Mouse (Mus musculus): ENCODE results near the gene Gm7138. TPM values are rescaled to one million over a fixed set of nuclear protein-coding genes. Genes with fewer than 3 reads are reported as not detected.
"Not testable (repeated sequence)": the region's sequence is repeated elsewhere in the genome, so short reads cannot be mapped to it uniquely, and the experiment has no call there.

The Gm7138 gene
- polyA plus RNA-seq (2015; fragmentation: Nextera tagmentation; extraction: Ambion mirVana): not detected in 2 replicates

DNA sequence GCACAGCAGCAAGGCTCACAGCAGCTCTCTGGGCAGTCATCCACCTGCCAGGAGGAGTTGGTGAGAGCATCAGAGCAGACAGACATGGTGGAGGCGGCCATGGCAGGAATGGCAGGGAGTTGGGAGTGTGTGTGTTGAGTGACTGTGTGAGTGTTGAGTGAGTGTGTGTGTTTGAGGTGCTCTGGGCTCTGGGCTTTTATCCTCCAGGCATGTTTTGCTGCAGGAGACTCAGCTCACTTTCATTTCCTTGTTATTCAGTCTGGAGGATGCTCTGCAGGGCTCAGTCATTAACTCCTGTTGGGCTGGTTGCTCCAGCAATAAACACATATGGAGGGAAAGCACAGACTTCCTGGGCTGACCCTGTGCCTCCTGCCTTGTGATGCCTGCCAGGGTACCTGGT, at the start of gene Gm7138:
TSS of gene Gm7138 (minus strand) at position 101 of the 400 bp plus-strand sequence.
- not testable (repeated sequence) for H3K27ac ChIP-seq; H3K36me3 ChIP-seq; H3K9ac ChIP-seq; H3K27me3 ChIP-seq; H3K4me3 ChIP-seq (replicated peaks); ATAC-seq (replicated peaks; ENCODE audit: low FRiP score); H3K9me3 ChIP-seq (replicated peaks); H3K4me1 ChIP-seq; H3K4me2 ChIP-seq
- WGBS: 80% methylated on average over 1 of the region's 1 CpGs

DNA sequence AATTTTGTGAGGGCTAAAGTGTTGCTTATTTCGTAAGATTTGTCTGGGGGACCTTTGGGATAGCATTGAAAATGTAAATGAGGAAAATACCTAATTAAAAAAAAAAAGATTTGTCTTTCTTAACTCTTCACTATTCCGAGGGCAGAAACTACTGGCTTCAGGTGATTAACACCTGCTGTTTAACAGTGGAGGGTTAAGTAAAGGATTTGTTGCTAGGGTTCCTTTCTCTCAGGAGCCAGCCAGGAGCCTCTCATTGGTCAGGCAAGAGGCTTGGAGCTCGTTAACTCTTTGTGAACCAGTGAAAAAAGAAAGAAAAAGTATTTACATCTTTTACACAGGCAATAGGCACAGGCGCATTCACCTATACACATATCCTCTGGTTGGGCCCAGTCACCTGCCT, 42.5 kb upstream of the Gm7138 start:
- Histone ChIP-seq H3K9me3 (replicated peaks) (no peaks in the 10 kb centered on the region), H3K9ac (no peak overlapping the region), H3K27ac (no peak overlapping the region), H3K36me3 (no peaks in the 10 kb centered on the region), H3K4me1 (no peaks in the 10 kb centered on the region), H3K4me3 (replicated peaks) (no peak overlapping the region), H3K27me3 (no peaks in the 10 kb centered on the region), H3K4me2 (no peak overlapping the region)
- 51% methylated on average over 4 of the region's 4 CpGs for WGBS
- ATAC-seq (replicated peaks; ENCODE audit: low FRiP score): no peak

DNA sequence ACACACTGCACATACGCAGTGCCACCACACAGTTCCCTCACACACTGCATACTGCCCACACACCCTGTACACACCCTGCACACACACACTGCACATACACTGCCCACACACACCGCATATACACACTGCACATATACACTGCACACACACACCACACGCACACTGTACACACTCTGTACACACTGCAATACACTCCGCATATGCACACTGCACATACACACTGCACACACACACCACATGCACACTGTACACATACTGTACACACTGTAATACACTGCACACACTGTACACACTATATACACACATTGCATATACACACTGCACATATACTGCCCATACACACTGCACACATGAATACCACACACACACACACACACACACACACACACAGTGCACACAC, 41.8 kb upstream of the Gm7138 start:
- H3K4me3 ChIP-seq (replicated peaks): no peak overlapping the region
- H3K4me2 ChIP-seq: no peak overlapping the region
- H3K27ac ChIP-seq: no peak overlapping the region
- H3K9ac ChIP-seq: no peak overlapping the region
- ATAC-seq (replicated peaks; ENCODE audit: low FRiP score): no peak
- no peaks in the 10 kb centered on the region for H3K9me3 ChIP-seq (replicated peaks)
- H3K27me3 ChIP-seq: no peaks in the 10 kb centered on the region
- WGBS: 96% methylated on average over 4 of the region's 4 CpGs
- no peaks in the 10 kb centered on the region for H3K36me3 ChIP-seq
- no peaks in the 10 kb centered on the region for H3K4me1 ChIP-seq

DNA sequence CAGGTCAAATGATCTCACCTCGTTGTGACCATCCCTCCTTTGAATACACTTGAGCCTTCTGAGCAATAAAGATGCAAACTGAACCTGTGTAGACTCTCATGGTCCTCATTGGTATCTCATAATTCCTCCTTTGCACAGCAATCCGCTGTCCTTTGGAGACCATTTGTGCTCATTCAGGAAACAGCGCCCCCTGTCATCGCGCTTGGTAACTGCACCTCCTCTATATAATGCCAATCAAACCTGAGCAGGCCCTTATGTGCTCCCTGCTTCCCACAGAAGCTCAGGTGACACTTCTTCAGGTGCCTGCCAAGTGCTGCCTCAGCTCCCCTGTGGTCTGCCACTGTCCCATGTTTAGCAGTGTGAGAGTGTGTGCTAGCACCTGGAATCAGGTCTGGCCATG, 38.8 kb upstream of the Gm7138 start:
- Histone ChIP-seq H3K36me3 (no peaks in the 10 kb centered on the region), H3K9me3 (replicated peaks) (no peaks in the 10 kb centered on the region), H3K4me1 (no peaks in the 10 kb centered on the region), H3K4me3 (replicated peaks) (no peak overlapping the region), H3K27ac (no peak overlapping the region), H3K4me2 (no peak overlapping the region), H3K9ac (no peak overlapping the region), H3K27me3 (no peaks in the 10 kb centered on the region)
- WGBS: 30% methylated on average over 5 of the region's 5 CpGs
- no peak for ATAC-seq (replicated peaks; ENCODE audit: low FRiP score)

DNA sequence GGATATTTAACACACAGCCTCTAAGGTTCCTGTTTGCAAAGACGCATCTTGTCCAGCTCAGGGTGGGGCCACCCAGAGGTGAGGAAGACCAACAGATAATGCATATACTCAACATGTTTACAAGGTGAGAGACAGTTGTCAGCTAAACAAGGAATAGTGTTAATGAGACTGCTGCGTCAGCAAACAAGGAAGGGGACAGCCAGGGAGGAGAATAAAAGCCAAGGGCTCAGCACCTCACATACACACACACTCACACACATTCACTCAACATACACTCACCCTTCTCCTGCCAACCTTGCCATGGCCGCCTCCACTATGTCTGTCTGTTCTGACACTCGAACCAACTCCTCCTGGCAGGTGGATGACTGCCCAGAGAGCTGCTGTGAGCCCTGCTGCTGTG, 37.6 kb upstream of the Gm7138 start, which contains the start of gene Gm2696:
TSS of gene Gm2696 (plus strand) at position 301 of the 400 bp plus-strand sequence.
- Histone ChIP-seq H3K4me2 (no peak within 1 kb of the TSS), H3K4me3 (replicated peaks) (no peak within 1 kb of the TSS), H3K9me3 (replicated peaks) (no peaks in the 10 kb centered on the region)

DNA sequence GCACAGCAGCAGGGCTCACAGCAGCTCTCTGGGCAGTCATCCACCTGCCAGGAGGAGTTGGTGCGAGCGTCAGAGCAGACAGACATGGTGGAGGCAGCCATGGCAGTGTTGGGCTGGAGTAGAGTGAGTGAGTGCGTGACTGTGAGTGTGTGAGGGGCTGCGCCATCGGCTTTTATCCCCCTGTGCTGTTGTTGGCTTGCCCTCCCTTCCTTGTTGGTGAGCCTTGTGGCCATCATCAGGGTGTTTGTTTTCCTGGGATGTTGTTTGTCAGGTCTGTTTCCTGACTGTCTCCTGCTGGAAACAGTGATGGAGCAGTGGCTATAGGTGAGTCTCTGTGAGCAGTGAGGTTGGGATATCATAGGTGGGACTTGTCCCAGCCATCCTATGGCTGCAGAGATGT, 35.0 kb upstream of the Gm7138 start, which contains the start of gene Gm9507:
TSS of gene Gm9507 (minus strand) at position 101 of the 400 bp plus-strand sequence.
- H3K36me3 ChIP-seq: no peaks in the 10 kb centered on the region
- WGBS: 68% methylated on average over 5 of the region's 5 CpGs
- H3K4me2 ChIP-seq: no peak within 1 kb of the TSS
- H3K9ac ChIP-seq: no peak within 1 kb of the TSS
- H3K27me3 ChIP-seq: no peaks in the 10 kb centered on the region
- H3K9me3 ChIP-seq (replicated peaks): no peaks in the 10 kb centered on the region
- H3K4me1 ChIP-seq: no peaks in the 10 kb centered on the region
- no peak within 1 kb of the TSS for H3K27ac ChIP-seq
- no peak for ATAC-seq (replicated peaks; ENCODE audit: low FRiP score)
- no peak within 1 kb of the TSS for H3K4me3 ChIP-seq (replicated peaks)

More for the DNA sequence above, 37.6 kb upstream of the Gm7138 start, which contains the start of gene Gm2696:
- Histone ChIP-seq H3K27ac (no peak within 1 kb of the TSS), H3K27me3 (no peaks in the 10 kb centered on the region), H3K9ac (no peak within 1 kb of the TSS), H3K36me3 (no peaks in the 10 kb centered on the region), H3K4me1 (no peaks in the 10 kb centered on the region)
- ATAC-seq (replicated peaks; ENCODE audit: low FRiP score): no peak
- WGBS: 53% methylated on average over 4 of the region's 4 CpGs

DNA sequence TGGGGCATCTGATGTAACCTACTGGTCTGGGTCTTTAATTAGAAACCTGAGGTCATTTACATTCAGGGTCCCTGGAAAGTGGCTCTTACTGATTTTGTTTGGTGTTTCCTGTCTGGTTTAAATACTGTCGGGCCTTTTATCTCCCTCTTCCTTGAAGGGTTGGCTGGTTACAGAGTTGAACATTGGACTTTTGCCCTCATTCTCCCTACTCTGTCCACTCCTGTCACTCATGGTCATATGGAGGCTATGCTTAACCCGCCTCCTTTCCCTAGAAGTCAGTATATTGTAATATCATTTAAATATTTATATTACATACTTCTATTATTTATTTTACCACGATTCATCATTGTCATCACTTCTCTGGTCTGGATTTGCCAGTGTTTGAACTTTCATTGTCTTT, 27.4 kb upstream of the Gm7138 start:
- Histone ChIP-seq H3K4me3 (replicated peaks) (no peak overlapping the region), H3K36me3 (no peaks in the 10 kb centered on the region), H3K4me1 (no peaks in the 10 kb centered on the region), H3K9ac (no peak overlapping the region), H3K9me3 (replicated peaks) (no peaks in the 10 kb centered on the region), H3K27me3 (no peaks in the 10 kb centered on the region), H3K27ac (no peak overlapping the region), H3K4me2 (no peak overlapping the region)
- no peak for ATAC-seq (replicated peaks; ENCODE audit: low FRiP score)
- 84% methylated on average over 3 of the region's 3 CpGs for WGBS

DNA sequence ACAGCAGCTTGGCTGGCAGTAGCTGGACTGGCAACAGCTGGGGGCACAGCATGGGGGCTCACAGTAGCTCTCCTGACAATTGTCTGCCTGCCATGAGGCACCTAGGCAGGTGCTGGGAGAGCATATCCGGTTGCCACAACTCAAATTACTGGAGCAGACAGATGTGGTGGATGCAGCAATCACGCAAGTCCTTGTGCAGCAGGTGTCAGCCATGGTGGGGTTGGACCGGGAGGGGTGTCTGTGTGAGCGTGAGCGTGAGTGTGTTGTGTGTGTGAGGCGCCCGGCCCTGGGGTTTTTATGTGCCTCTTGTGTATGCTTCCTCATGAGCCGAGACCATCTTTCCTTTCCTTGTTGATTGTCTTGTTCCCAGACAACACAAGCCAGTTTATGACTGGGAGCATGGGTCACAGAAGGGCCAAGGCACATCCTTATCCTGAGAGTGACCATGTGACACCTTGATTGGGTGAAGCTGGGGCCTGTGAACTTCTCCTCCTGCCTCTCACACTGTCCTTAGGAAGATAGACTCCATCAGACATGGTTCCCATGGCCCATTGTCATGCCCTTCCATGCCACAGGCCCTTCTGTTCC, 22.3 kb upstream of the Gm7138 start, which contains the start of gene Gm19668:
TSS of gene Gm19668 (minus strand) at position 213 of the 588 bp plus-strand sequence.
- H3K36me3 ChIP-seq: no peaks in the 10 kb centered on the region
- H3K27ac ChIP-seq: no peak within 1 kb of the TSS
- no peak within 1 kb of the TSS for H3K4me2 ChIP-seq
- 0 out of 2 replicates have a peak, but pooled peaks cover 2% of the 10 kb centered on the region for H3K4me1 ChIP-seq
- no peaks in the 10 kb centered on the region for H3K9me3 ChIP-seq (replicated peaks)
- ATAC-seq (replicated peaks; ENCODE audit: low FRiP score): no peak
- no peak within 1 kb of the TSS for H3K9ac ChIP-seq
- WGBS: 46% methylated on average over 8 of the region's 8 CpGs
- no peak within 1 kb of the TSS for H3K4me3 ChIP-seq (replicated peaks)
- H3K27me3 ChIP-seq: no peaks in the 10 kb centered on the region

DNA sequence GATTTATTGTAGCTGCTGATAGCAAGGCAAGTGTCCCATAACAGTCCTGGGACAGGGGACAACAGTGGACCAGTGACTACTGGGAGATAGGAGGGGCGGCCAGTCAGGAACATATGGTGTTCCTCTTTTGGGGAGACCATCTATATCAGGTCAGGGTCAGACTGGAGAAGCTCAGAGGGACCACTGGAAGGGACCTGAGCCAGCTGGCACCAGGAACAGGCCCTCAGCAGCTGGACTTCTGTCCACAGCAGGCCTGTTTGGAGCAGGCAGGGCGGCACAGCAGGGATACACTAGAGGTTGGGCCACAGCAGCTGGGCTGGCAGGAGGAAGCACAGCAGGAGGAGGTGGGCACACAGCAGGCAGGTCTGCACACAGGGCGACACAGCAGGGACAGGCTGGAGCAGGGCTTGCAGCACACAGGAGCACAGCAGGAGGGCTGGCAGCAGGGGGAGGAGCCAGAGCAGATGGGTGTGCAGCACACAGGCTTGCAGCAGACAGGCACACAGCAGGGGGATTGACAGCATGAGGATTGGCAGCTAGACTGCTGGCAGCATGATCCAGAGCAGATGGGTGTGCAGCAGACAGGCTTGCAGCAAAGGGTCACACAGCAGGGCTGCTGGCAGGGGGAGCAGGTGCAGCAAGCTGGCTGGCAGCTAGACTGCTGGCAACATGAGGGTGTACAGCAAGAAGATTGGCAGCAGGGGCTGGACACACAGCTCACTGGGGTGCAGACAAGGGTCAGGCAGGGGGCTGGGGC, 21.6 kb upstream of the Gm7138 start:
- H3K27ac ChIP-seq; H3K27me3 ChIP-seq; H3K4me3 ChIP-seq (replicated peaks); H3K36me3 ChIP-seq; H3K4me1 ChIP-seq; H3K9me3 ChIP-seq (replicated peaks); H3K4me2 ChIP-seq; ATAC-seq (replicated peaks; ENCODE audit: low FRiP score); H3K9ac ChIP-seq: not testable (repeated sequence)
- 47% methylated on average over 3 of the region's 3 CpGs for WGBS

DNA sequence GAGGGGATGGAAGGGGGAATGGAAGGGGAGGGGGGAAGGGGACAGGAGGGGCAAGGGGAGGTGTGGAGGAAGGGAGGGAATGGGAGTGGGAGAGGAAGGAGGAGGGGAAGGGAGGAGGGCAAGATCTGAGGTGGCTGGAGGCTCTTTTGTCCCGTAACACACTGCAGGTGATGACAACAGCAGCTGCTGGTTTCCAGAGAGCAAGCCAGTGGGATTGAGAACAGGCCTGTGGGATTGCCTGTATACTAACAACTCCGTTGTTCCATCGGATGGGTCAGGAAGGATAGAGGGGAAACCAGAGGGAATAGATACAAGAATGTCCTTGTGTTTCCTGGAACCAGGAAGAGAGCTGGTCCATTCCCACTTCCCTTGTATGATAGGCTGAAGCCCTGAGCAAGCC, 20.9 kb upstream of the Gm7138 start:
- H3K4me3 ChIP-seq (replicated peaks): no peak overlapping the region
- WGBS: 30% methylated on average over 3 of the region's 3 CpGs

DNA sequence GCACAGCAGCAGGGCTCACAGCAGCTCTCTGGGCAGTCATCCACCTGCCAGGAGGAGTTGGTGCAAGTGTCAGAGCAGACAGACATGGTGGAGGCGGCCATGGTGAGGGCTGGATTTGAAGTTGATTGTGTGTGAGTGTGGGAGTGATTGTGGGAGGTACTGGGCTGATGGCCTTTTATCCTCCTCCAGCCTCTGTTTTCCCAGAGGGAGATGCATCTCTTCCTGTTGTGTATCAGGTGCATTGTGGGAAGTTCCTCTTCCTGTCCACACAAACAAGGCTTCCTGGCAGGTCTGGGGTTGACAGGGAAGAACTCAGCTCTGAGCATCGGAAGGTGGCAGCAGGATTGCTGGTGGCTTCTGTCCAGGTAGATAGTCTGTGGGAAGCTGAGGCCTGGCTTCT, 18.2 kb upstream of the Gm7138 start, which contains the start of gene Gm9639:
TSS of gene Gm9639 (minus strand) at position 101 of the 400 bp plus-strand sequence.
- no peaks in the 10 kb centered on the region for H3K36me3 ChIP-seq
- WGBS: 39% methylated on average over 2 of the region's 2 CpGs
- no peak for ATAC-seq (replicated peaks; ENCODE audit: low FRiP score)
- H3K27me3 ChIP-seq: no peaks in the 10 kb centered on the region
- no peak within 1 kb of the TSS for H3K27ac ChIP-seq
- 0 out of 2 replicates have a peak, but pooled peaks cover 2% of the 10 kb centered on the region for H3K4me1 ChIP-seq
- no peak within 1 kb of the TSS for H3K9ac ChIP-seq
- no peak within 1 kb of the TSS for H3K4me2 ChIP-seq
- no peaks in the 10 kb centered on the region for H3K9me3 ChIP-seq (replicated peaks)
- H3K4me3 ChIP-seq (replicated peaks): no peak within 1 kb of the TSS

More for the DNA sequence above, 20.9 kb upstream of the Gm7138 start:
- H3K27ac ChIP-seq: no peak overlapping the region
- no peak for ATAC-seq (replicated peaks; ENCODE audit: low FRiP score)
- no peak overlapping the region for H3K9ac ChIP-seq
- no peak overlapping the region for H3K4me2 ChIP-seq
- H3K9me3 ChIP-seq (replicated peaks): no peaks in the 10 kb centered on the region
- no peaks in the 10 kb centered on the region for H3K27me3 ChIP-seq
- no peaks in the 10 kb centered on the region for H3K36me3 ChIP-seq
- 0 out of 2 replicates have a peak, but pooled peaks cover 2% of the 10 kb centered on the region for H3K4me1 ChIP-seq

DNA sequence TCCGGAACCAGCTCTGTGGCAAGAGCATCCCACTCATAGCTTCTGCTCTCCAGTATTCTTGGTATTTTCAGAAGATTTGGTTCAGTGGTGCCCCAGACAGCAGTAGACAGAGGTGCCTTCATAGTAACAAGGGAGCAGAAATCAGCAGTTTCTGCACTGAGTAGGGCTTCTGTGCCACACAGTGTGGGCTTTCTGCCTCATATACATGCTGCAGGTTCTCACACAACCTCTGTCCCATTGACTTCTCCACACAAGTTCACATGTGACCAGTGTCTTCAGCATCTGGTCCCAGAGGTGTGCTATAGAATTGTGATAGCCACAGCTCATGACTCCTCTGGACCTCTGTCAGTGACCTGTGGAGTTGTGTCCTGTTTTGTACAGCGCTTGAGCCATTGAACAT, 11.9 kb upstream of the Gm7138 start:
- 61% methylated on average over 2 of the region's 2 CpGs for WGBS
- no peaks in the 10 kb centered on the region for H3K4me1 ChIP-seq
- no peak overlapping the region for H3K4me3 ChIP-seq (replicated peaks)

More for the DNA sequence above, 11.9 kb upstream of the Gm7138 start:
- H3K27ac ChIP-seq: no peak overlapping the region
- H3K36me3 ChIP-seq: no peaks in the 10 kb centered on the region
- H3K9ac ChIP-seq: no peak overlapping the region
- H3K9me3 ChIP-seq (replicated peaks): no peaks in the 10 kb centered on the region
- no peak for ATAC-seq (replicated peaks; ENCODE audit: low FRiP score)
- H3K27me3 ChIP-seq: no peaks in the 10 kb centered on the region
- H3K4me2 ChIP-seq: no peak overlapping the region
